Mouse (Mus musculus): ENCODE results near the gene Pacsin1. TPM values are rescaled to one million over a fixed set of nuclear protein-coding genes. Genes with fewer than 3 reads are reported as not detected.

Pacsin1 gene
- total RNA-seq, 2 experiments from 2014 or later = 0.33 to 1.8 TPM

- no peak for DNase-seq
Measured at GRCm38 (mm10) chr17:27725412-27725811, 70.1 kb downstream of the Pacsin1 start.

DNA sequence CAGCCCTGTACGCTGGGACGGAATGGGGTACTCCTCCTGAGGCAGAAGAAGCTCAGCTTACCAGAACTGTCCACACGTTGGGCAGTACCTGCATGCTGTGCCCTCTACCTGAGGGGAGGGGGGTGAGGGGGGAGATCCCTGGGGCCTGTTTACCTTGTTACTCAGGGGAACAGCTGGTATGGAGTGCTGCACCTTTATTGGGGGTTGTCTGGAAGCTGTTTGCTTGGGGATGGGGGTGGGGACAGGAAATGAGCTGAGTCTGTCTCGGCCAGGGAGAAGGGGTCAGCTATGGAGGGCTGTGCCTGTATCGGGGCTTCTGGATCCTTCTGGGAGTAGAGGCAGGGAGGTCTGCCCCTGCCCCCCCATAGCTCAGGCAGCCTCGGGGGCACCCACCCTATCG is 71.2 kb downstream of the Pacsin1 start:
- DNase-seq = no peak

DNA sequence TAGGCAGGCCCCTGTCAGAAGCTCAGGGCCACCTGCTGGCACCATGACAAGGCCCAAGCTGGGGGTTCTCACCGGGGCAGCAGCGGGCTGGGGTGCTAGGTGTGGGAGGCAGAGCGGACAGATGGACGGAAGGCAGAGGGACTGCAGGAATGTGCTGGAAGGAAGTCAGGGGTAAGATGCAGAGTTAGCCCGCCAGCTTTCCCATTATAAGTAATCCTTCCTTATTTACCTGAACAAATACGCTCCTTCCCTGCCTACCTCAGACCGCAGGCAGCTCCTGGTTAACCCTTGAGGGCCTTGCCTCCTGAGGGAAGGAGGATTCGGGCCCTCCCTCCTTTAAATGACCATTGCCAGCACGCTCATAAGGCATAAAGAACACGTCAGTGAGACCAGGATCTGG is 73.5 kb downstream of the Pacsin1 start, which contains the start of gene Spdef:
Spdef (minus strand) TSS at position 186 of the 400 bp plus-strand sequence.
- no peak for DNase-seq

DNA sequence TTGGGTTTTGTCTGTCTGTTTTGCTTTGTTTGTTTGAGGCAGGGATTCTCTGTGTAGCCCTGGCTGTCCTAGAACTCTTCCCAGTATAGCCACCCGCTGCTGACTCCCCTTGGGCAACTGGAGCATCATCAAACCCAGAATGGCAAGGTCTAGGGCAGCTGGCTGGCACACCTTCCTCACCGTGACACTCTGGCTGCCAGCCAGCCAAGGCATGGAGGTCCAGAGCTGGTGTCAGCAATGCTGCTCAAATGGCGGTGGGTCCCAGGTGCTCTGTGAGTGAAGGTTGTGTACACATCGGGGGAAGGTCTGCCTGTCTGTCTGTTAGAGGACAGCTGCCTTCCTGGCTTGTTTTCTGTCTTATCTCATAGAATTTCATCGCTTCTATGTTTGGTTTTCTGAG is 76.8 kb downstream of the Pacsin1 start:
- no peak for DNase-seq

DNA sequence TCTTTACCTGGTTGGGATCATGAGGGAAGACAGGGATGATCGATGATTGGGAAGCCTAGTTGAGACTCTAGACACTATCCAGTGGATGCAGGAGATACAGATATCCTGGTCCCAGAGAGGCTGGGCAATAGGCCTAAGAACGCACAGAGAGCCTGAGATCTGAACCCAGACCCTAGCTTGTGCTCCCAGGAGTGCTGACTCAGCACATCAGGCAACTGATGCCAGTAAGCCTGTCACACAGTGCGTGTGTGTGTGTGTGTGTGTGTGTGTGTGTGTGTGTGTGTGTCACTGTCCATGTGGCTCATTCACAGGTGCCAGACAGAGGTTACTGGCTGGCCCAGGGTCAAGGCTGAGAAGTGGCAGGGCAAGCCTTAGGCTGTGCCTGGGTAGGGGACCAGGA is 77.4 kb downstream of the Pacsin1 start:
- no peak for DNase-seq

DNA sequence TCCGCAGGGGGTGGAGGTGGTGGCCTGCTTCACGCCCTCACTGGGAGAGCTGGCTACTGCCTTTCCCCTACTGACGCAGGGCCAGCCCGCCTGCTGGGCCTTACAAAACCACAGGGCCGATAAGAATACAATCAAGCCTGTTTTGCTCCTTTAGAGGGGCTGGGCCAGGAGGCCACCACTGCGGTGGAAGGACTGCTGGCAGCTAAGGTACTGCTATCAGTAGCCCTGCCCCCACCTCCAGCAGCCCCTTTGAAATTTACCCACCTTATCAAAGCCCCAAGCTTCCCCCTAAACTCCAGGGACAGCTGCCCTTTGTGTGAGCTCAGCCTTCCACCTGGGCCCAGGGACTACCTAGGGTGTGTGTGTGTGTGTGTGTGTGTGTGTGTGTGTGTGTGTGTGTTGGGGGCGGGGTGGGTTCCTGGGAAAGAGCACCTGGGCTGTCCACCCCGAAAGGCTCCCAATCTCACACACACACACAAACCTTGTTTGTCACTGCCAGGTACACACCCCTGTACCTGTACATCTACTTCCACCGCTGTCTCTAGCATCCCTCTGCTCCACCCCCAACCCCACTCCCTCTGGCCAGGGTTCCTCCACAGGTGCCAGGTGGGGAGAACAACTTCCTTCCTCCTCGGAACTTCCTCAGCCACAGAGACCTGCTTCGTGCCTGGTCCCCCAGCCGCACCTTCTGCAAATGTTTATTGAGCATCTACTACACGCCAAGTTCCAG is 79.2 kb downstream of the Pacsin1 start:
- DNase-seq = no peak

GRCm38 (mm10) chr17:27740961-27741360 is 85.7 kb downstream of the Pacsin1 start:
- DNase-seq = no peak

- DNase-seq = no peak
Measured at GRCm38 (mm10) chr17:27746446-27746845, 91.1 kb downstream of the Pacsin1 start.

- DNase-seq = no peak
Measured at GRCm38 (mm10) chr17:27748123-27748522, 92.8 kb downstream of the Pacsin1 start.

- DNase-seq = no peak
Measured at GRCm38 (mm10) chr17:27750451-27750942, 95.2 kb downstream of the Pacsin1 start.

- DNase-seq = no peak
Measured at GRCm38 (mm10) chr17:27751314-27752202, 96.2 kb downstream of the Pacsin1 start.

GRCm38 (mm10) chr17:27760169-27760568 is 104.9 kb downstream of the Pacsin1 start:
- no peak for DNase-seq

Other genes with a start within 250 kb of the Pacsin1 start
- gene Grm4, start 134.1 kb upstream of the Pacsin1 start, total RNA-seq (2021) = under 1 TPM; 0.16 to 0.32 TPM
- 10 to 100 TPM; 24.9 to 27.0 TPM for gene Hmga1, start 99.0 kb upstream of the Pacsin1 start, total RNA-seq (2021)
- gene AI413582, start 89.8 kb upstream of the Pacsin1 start, total RNA-seq (2021) = 1 to 10 TPM; 3.5 to 4.7 TPM
- gene Nudt3, start 32.0 kb upstream of the Pacsin1 start, total RNA-seq (2021) = 100 to 1,000 TPM; 267 to 291 TPM
- not detected for gene RPS10-NUDT3, start 20.3 kb upstream of the Pacsin1 start, total RNA-seq (2021)
- 100 to 1,000 TPM; 708 to 712 TPM for gene Rps10, start 18.8 kb upstream of the Pacsin1 start, total RNA-seq (2021)
- gene Spdef, start 73.4 kb downstream of the Pacsin1 start, total RNA-seq (2021) = under 1 TPM; 0.26 to 0.43 TPM
- gene D17Wsu92e, start 165.1 kb downstream of the Pacsin1 start, total RNA-seq (2021) = 10 to 100 TPM; 76.7 to 78.6 TPM
- 10 to 100 TPM; 93.1 to 94.1 TPM for gene Snrpc, start 182.6 kb downstream of the Pacsin1 start, total RNA-seq (2021)
- 10 to 100 TPM; 15.0 to 20.4 TPM for gene Uhrf1bp1, start 200.9 kb downstream of the Pacsin1 start, total RNA-seq (2021)